Mouse (Mus musculus) testis, adult 2 months (tissue): Measurements from ENCODE around the gene Phospho1. TPM values are rescaled to one million over a fixed set of nuclear protein-coding genes. Genes with fewer than 3 reads are reported as not detected.

Source experiments
- H3K27ac ChIP-seq: fragments of 200-500 bp; 2 replicates; pipeline ENCODE4 v1.5.1; 2012; ENCODE audit warnings: low read depth, low read length; ENCODE audit not compliant: control insufficient read depth, insufficient read depth
- H3K27me3 ChIP-seq: fragments of 200-500 bp; 2 replicates; pipeline ENCODE4 v1.6.1; 2012; ENCODE audit warnings: mild to moderate bottlenecking, low read length, moderate library complexity; ENCODE audit not compliant: control insufficient read depth, insufficient read depth
- H3K36me3 ChIP-seq: fragments of 200-500 bp; 2 replicates; pipeline ENCODE4 v1.6.1; 2012; ENCODE audit warnings: mild to moderate bottlenecking, low read length; ENCODE audit not compliant: control insufficient read depth, insufficient read depth
- H3K4me1 ChIP-seq: fragments of 200-500 bp; 2 replicates; pipeline ENCODE4 v1.6.1; 2012; ENCODE audit warnings: low read length; ENCODE audit not compliant: control insufficient read depth, insufficient read depth
- H3K4me3 ChIP-seq: fragments of 200-500 bp; 2 replicates; pipeline ENCODE4 v1.5.1; 2012; ENCODE audit warnings: low read depth, mild to moderate bottlenecking, low read length, moderate library complexity, mixed read lengths; ENCODE audit not compliant: control insufficient read depth
- CTCF ChIP-seq: fragments of 200-500 bp; IDR thresholded peaks from 2 replicates; pipeline ENCODE4 v1.5.1; 2012; ENCODE audit warnings: low read depth, mild to moderate bottlenecking, inconsistent platforms, low read length, moderate library complexity; ENCODE audit not compliant: control insufficient read depth, insufficient read depth, insufficient replicate concordance
- POLR2A ChIP-seq: fragments of 200-500 bp; IDR thresholded peaks from 2 replicates; pipeline ENCODE4 v1.6.1; 2012; ENCODE audit warnings: low read depth, mild to moderate bottlenecking, inconsistent platforms, low read length, moderate library complexity; ENCODE audit not compliant: control insufficient read depth
- polyA plus RNA-seq: library from polyadenylated mRNA; depleted of rRNA; stranded (reverse); fragments of >200 nt; gene quantifications from 2 replicates; pipeline ENCODE4 v1.2.3, GENCODE M21; 2012

Gene Phospho1
- polyA plus RNA-seq, 1 experiment, result 371 TPM

DNA sequence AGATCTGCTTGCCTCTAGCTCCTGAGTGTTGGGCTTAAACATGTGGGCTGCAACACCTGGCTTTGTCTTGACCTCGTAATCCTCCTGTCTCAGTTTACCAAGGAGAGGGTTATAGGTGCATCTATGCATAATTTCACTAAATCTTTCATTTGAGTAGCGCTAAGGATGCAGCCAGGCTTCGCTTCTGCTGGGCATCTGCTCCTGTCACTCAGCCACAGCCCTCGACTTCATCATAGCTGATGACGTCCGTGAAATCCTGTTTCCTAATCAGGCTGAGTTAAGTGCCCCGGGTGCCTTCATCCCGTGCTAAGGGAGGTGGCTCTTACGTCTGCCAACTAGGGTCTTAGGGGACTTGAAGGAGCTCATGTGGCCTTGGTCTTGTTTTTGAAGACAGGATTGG is 40.3 kb upstream of the Phospho1 start:
- Histone ChIP-seq H3K4me3 (no peak overlapping the region), H3K27ac (no peak overlapping the region), H3K4me1 (no peaks in the 10 kb centered on the region; the same call in 1 of the 2 replicates), H3K27me3 (no peaks in the 10 kb centered on the region), H3K36me3 (no peaks in the 10 kb centered on the region)
- TF ChIP-seq POLR2A (no peak), CTCF (no peak)

DNA sequence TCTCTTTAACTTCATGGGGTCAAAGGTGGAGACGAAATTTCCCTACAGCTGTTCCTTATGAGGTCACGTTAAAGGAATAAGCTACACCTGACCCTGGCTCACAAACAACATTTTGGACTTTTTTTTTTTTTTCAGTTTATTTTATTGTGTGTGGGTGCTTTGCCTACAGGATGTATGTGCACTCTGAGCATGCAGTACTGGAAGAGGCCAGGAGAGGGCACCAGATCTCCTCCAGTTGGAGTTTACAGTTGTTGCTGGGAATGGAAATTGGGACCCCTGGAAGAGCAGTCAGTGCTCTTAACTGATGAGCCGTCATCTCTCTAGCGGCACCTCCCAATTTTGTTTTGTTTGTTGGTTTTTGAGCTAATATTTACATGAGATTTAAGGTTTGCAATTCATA is 38.6 kb upstream of the Phospho1 start:
- TF ChIP-seq CTCF (peak; percentile 48; the same call in 1 of the 2 replicates), POLR2A (no peak)
- no peaks in the 10 kb centered on the region for H3K36me3 ChIP-seq
- H3K4me3 ChIP-seq, result no peak overlapping the region
- H3K27me3 ChIP-seq, result no peaks in the 10 kb centered on the region
- no peaks in the 10 kb centered on the region; the same call in 1 of the 2 replicates for H3K4me1 ChIP-seq
- no peak overlapping the region for H3K27ac ChIP-seq

DNA sequence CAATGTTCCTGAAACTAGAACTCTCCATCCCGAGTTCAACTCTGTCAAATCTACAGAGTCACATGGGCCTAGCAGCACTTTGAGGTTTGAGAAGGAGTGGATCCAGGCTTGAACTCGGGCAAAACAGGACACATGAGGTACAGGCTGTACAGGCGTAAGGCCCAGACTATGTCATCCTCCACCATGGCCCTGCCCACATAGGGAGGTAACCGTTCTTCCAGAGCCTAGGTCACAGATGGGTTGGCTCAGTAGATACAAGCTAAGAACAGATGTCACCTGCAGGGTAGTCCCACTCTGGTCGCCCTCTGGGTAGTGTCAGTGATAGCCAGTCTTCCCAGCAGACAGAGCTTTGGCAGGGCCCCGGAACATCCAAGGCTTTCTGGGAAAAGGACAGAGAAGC is 37.8 kb upstream of the Phospho1 start:
- Histone ChIP-seq H3K4me1 (no peaks in the 10 kb centered on the region; the same call in 1 of the 2 replicates), H3K27me3 (no peaks in the 10 kb centered on the region), H3K4me3 (no peak overlapping the region), H3K27ac (no peak overlapping the region), H3K36me3 (no peaks in the 10 kb centered on the region)
- TF ChIP-seq POLR2A (no peak), CTCF (no peak)

DNA sequence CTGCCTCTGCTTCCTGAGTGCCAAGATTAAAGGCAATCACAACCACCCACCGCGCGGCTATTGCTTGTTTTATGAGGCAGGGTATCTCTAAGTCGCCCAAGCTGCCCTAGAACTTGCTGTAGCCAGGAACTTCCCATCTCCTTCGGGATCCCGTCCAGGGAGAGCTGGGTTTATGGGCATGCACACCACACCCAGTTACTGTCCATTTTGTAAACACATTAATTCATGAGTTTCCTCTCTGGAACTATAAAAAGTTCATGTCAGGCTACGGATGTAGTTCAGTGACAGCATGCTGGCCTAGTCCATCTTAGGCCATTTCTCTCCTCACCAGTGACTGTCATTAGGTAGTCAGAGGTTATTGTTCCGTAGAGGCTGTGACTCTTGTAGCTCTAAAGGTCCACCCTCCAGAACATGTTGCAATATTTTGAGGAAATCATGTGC is 34.8 kb upstream of the Phospho1 start:
- H3K4me1 ChIP-seq, result no peaks in the 10 kb centered on the region; the same call in 1 of the 2 replicates
- no peak overlapping the region for H3K4me3 ChIP-seq
- H3K27ac ChIP-seq, result no peak overlapping the region
- H3K27me3 ChIP-seq, result no peaks in the 10 kb centered on the region
- H3K36me3 ChIP-seq, result no peaks in the 10 kb centered on the region
- TF ChIP-seq CTCF (no peak), POLR2A (no peak)

DNA sequence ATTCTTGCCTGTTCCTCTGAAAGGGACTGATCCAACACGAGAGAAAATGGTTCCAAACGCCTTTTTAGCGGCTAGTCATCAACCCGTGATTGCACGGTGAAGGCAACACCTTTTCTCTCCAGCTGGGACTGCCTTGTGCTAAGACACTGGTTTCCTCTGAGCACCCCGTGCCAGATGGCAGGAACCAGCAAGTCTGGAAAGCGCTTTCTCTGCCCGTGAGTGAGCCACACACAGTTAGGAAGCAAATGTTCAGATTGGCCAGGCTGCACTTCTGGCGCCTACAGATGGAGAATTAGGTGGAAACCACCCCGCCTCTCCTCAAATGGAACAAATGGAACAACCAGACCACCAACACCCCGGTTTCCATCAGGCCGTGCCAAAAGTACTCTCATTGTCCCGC is 32.5 kb upstream of the Phospho1 start:
- H3K27me3 ChIP-seq, result no peaks in the 10 kb centered on the region
- TF ChIP-seq POLR2A, result no peak
- TF ChIP-seq CTCF, result no peak
- peaks cover 7% of the 10 kb centered on the region for H3K4me1 ChIP-seq
- no peak overlapping the region for H3K4me3 ChIP-seq
- H3K27ac ChIP-seq, result no peak overlapping the region
- H3K36me3 ChIP-seq, result no peaks in the 10 kb centered on the region

DNA sequence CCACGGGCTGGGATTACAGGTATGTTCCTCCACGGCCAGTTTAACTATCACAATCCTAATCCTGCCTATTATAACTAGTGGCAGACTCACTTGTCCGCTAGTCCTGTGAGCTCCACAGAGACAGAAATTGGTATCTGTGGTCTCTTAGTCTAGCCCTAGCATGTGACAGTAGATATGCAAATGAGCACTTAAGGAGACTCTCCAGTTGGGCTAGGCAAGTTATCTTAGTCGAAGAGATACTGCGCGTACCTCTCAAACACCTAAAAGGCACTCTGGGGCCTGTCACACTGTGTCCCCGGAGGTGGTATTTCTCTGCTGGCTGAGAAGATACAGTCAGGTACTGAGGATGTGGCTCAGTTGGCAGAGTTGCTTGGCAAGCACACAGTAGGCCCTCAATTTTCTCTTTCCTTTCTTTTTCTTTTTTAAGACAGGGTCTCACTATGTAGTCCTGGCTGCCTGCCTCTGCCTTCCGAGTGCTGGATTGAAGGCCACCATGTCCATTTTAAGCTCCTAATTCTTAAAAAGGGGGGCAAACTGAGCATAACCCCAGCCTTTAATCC is 31.3 kb upstream of the Phospho1 start:
- Histone ChIP-seq H3K27me3 (no peaks in the 10 kb centered on the region), H3K4me1 (peaks cover 9% of the 10 kb centered on the region), H3K4me3 (no peak overlapping the region), H3K36me3 (no peaks in the 10 kb centered on the region), H3K27ac (no peak overlapping the region)
- TF ChIP-seq CTCF (no peak), POLR2A (no peak)

DNA sequence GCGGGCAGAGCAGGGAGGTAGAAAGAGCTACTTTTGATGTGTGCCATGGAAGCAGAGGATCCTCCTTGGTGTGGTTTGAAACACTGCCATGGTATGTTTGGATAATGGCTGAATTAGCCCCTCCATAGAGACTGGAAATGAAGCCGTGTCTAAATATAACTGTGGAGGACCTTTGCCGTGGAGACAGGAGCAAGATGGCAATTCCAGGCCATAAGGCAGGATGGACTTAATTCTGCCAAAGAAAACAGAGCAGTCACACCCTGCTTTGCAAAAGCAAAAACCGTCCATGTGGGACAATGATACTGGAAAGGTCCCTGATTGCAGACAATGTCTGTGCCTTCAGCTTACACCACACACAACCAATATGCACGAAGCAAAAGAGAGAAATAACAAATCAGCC is 30.1 kb upstream of the Phospho1 start:
- Histone ChIP-seq H3K27ac (no peak overlapping the region), H3K36me3 (no peaks in the 10 kb centered on the region), H3K27me3 (no peaks in the 10 kb centered on the region), H3K4me3 (no peak overlapping the region), H3K4me1 (peaks cover 9% of the 10 kb centered on the region)
- TF ChIP-seq CTCF (no peak), POLR2A (no peak)
